Mouse (Mus musculus): Measurements from ENCODE around the gene Gm49450. TPM values are rescaled to one million over a fixed set of nuclear protein-coding genes. Genes with fewer than 3 reads are reported as not detected.
"Not testable (repeated sequence)": the region's sequence is repeated elsewhere in the genome, so short reads cannot be mapped to it uniquely, and the experiment has no call there.

Gm49450 gene
- total RNA-seq, 4 experiments from 2014 or later, result not detected

DNA sequence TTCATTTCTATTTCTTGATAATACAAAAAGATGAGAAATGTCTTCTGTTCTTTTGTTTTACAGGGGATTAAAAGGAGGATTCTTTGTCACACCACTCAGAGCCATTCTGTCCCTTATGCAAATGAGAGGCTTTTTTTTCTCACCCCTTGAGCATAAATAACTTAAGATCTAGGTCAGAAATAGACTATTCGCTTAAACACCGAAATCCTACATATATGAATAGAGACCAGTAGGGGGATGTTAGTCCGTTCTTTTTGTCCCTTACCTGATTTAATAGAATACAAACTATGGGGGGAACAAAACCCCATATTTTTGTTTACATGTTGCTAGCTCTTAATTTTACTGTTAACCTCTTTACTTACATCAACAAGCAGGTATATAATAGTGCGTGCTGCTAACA, 2.6 kb upstream of the Gm49450 start:
- DNase-seq (ENCODE audit: low spot score in 2 of 2), result no peak

DNA sequence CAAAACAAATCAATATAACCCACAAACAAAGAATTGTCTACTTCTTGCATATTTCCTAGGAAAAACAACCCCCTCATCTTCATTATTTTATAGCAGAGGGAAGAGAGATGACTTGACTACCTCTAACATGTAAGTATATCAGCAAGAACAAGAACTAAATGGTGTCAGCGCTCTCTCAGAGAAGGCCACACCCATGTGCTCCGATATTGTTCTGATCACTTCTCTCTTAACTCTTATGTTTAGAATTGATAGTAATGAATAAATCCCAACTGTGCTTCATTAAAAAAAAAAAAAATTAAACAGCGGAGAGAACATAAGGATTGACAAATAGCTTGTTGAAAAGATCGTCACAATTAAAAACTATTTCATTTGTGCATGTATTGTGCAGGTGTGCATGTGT, 2.0 kb upstream of the Gm49450 start:
- no peak for DNase-seq (ENCODE audit: low spot score in 2 of 2)

DNA sequence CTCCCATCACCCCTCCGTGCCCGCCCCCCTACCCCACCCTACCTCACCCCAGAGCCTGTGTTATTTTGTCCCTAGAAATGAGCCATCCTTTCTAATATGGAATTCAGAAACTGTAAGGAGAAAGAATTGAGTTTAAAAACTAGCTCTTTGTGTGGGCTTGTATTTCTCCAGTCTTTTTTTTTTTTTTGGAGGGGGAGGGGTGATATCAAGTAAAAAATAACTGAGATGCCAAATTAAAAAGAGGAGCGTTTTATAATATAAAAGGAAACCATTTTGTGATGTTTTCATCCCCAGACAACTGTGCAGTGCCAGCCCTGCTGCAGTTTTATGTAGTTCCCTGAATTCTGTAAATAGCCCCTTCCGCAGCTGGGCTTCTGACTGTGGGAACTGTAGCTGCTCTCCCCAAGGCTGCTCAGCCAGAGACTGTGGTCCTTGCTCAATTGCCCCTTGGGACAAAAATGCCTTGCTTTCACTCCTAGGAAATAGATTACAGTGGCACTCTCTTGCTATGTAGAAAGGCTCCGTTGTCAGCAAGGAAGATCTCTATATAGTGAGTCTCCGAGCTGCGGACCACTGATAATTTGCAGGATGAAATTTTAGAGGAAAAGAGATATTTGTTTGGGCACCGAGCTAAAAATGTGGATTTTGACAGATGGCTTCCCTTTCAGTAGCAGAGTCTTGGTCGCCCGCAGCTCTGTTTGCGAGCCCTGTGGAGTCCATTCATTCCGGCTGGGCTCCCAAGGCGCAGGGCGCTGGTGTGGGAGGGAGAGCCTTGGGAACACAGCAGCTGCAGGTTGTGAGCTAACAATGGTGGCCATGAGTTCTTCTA, 1.3 kb upstream of the Gm49450 start:
- no peak for DNase-seq (ENCODE audit: low spot score in 2 of 2)

DNA sequence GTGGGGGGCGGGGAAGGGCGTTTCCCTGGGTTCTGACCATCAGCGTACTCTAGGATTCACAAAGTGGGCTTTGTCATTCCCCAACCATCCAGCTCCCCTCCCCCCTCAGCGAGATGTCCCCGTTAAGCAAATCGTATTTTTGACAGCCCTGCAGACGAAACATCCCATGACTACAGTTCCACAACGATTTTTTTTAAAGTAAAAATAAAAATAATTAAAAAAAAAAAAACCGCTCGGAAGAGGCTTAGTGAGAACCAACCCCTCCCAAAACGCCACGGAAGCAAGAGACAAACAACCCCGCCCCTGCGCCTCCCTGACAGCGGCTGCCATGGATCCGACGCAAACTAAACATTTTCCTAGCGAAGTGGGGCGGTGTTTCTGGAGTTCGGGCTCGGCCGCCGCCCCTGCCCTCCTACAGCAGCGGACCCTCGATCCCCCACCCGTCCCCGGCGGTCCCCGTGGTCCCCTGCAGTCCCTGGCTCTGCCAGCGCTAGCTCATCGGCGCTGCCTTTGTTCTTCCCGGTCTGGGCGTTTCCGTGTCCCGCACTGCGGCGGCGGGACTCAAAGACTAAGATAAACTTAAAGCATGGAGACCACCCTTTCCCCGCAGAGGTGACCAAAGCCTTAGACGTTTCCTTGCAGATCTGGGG, 475 bp downstream of the Gm49450 start:
- DNase-seq (ENCODE audit: low spot score in 2 of 2), result peak; percentile 28 to 49

DNA sequence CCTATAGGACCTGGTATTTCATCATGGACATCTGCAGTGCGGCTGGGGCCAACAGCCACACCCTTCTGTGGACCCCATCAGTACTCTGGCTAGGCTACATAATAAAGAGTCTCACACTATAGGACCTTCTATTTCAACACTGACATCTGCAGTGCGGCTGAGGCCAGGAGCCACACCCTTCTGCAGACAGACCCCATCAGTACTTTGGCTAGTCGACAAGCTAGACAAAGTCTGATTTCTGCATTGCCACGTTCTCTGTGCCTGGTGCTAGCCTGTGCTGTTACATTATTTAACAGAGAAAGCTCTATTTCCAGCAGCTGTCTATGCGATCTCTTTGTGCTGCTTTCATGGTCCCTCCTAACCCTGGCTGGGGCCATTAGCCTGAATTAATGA, 1.3 kb downstream of the Gm49450 start:
- DNase-seq (ENCODE audit: low spot score in 2 of 2), result no peak

DNA sequence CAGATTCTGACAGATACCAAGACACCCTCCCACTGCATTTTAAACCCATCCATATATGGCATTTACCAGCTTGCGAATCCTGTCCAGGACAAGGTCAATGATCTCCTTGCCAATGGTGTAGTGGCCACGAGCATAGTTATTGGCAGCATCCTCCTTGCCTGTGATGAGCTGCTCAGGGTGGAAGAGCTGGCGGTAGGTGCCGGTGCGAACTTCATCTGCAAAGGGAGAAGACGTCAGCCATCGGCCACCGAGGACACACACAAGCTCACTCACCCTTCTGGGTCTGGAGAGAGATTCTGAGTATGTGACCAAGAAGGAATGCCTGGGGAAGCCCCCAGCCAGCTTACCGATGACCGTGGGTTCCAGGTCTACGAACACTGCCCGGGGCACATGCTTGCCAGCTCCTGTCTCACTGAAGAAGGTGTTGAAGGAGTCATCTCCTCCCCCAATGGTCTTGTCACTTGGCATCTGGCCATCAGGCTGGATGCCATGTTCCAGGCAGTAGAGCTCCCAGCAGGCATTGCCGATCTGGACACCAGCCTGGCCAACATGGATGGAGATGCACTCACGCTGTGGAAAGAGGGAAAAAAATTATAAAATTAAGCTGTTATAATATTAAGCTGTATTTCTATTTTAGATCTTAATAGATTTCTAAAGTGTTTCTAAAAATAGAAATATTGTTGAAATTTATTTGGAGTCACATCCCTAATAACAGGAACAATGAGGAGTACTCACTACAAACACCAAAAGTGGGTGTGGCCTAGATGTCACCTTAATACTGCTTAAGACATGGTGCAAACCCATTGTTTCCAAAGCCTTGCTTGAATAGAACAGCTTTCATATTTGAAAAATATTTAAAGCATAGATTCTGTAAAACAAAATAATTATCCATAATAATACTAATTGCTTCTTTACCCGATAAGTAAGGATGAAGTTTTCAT, 2.0 kb downstream of the Gm49450 start:
- not testable (repeated sequence) for DNase-seq (ENCODE audit: low spot score in 2 of 2)

DNA sequence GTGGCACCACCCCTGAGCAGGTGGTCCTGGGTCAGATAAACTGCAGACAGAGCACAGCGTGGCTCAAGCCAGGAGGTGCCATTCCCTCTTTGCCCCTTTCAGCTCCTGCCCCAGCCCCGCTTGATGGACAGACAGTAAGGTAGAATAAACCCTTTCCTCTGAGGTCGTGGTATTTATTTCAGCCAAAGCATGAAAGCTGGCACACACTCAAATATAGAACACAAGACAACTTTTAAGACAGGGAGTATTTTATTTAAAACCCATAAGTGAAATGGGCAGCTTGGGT, 3.8 kb downstream of the Gm49450 start:
- DNase-seq (ENCODE audit: low spot score in 2 of 2), result no peak

DNA sequence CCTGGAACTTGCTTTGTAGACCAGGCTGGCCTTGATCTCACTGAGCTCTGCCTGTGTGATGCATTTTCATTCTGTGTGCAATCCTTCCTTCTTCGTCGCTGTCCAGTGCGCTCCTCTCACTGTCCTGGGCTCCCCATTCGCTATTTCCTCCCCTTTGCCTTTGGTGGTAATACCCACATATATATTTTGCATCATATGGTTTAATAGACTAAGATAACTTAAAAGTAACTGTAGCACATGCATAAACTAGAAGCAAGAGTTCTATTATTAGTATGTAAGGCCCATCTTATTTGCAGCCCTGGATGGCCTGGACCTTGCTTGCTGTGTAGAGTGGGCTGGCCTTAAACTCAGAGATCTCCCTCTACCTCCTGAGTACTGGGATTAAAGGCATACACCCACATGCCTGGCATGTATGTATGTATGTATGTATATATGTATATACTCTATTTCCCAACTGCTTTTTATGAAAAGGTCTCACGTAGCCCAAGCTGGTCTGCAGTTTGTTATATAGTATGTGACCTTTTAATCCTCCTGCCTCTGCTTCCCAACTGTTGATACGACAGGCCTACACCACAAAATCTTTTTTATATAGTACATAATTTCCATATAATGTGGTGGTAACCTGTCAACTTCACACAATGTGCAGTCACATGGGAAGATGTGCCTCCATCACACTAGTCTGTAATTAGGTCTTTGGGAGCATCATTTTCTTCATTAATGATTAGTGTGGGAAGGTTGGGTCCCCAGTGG, 4.3 kb downstream of the Gm49450 start:
- DNase-seq (ENCODE audit: low spot score in 2 of 2), result no peak

DNA sequence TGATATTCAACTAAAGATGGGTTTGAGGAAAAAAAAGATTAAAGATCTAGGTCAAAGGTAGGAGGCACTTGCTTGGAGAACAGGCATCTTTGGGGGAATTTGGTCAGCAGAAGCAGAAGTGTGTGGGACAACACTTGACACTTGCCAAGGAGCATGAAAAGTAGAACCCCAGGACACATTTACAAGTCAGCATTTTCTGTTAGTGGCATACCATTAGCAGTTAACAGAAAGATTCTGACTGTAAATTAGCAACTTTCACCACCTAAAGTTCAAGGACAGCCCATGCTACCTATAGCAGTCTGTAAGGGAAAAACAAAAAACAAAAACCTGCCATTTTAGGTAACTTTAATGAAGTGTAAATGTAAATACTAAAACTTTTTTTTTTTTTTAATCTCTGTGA, 5.0 kb downstream of the Gm49450 start:
- no peak for DNase-seq (ENCODE audit: low spot score in 2 of 2)

DNA sequence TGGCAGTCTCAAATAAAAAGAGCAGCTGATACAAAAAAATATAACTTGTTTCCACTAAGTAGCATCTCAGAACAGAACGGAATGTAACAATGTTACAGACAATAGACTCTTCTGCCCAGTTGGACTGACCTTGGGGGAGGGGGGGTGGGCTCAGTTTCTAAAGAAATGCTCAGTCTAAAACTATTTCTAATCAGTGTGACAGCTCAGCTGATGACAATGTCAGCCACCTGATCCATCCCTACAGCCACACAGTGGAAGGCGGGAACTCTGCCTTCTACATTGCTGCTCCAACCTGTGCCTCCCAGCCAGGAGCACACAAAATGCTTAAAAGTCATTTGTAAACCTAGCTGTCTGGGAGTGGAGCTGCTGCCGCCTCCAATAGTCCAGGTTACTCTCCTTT, 5.5 kb downstream of the Gm49450 start:
- no peak for DNase-seq (ENCODE audit: low spot score in 2 of 2)

DNA sequence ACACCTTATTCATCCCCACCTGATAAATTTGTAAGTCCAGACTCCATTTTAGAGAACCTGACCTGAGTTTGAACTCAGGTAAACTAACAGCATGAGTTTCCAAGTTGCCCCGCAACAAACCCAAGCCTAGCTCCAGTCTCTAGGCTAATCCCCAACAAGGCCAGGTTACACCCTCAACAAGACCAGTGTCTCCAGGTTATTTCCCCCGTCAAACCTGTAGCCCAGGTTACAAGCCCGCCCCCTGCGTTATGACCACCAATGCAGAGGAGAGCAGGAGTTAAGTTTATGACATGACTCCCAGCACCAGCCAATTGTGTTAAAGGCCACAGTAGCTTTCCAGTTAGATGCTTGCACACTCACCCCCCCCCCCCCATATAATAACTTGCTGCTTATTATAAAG, 10.2 kb downstream of the Gm49450 start:
- DNase-seq (ENCODE audit: low spot score in 2 of 2), result no peak

DNA sequence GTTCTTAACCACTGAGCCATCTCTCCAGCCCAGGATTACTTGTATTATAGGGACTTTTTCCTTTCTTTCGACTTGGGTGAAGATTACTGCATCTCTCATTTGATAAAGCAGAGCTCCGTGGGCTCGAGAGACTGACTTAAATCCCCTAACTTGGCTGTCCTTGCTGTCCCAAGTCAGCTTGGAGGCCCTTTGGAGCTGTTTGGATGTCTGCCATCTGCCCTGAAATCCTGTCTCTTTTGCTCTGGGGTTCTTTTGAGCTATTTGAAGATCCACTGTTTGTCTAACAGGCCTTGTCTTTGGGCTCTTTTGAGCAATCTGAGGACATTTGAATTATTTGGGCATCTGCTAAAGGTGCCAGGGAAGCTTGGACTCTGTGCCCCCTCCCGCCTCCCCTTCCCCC, 11.3 kb downstream of the Gm49450 start:
- no peak for DNase-seq (ENCODE audit: low spot score in 2 of 2)

DNA sequence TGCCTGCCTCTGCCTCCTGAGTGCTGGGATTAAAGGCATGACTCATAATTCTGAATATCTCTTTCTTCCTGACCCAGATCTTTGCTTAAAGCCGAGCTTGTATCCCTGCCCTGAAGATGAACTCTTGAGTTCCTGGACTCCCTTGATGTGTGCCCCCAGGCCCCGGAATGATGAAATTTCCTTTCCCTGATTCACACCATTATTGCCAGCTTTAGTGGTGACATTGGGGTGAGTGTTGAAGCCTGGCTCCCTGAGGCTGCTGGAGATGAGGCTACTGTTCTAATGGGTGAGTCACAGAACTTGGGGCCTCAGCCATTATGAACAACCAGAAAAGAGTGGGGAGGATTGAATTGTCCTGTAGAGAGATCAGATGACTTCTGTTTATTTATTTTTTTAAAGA, 11.8 kb downstream of the Gm49450 start:
- no peak for DNase-seq (ENCODE audit: low spot score in 2 of 2)

DNA sequence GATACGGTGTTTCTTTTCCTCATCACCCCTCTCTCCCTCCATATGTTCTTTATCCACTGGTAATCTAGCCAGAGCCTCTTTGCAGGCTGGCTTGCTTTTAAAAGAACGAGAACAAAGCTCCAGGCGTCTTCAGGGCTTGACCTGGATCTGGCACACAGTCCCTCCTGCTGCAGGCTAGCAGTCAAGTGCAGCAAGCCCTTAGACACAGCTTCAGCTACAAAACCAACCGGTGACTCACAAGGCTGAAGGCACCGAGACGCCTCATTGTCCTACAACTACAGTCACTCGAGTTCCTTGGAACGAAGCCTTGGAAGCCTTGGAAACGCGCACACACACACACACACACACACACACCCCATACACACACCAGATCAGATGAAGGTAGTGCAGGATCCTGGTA, 12.5 kb downstream of the Gm49450 start:
- DNase-seq (ENCODE audit: low spot score in 2 of 2), result no peak

DNA sequence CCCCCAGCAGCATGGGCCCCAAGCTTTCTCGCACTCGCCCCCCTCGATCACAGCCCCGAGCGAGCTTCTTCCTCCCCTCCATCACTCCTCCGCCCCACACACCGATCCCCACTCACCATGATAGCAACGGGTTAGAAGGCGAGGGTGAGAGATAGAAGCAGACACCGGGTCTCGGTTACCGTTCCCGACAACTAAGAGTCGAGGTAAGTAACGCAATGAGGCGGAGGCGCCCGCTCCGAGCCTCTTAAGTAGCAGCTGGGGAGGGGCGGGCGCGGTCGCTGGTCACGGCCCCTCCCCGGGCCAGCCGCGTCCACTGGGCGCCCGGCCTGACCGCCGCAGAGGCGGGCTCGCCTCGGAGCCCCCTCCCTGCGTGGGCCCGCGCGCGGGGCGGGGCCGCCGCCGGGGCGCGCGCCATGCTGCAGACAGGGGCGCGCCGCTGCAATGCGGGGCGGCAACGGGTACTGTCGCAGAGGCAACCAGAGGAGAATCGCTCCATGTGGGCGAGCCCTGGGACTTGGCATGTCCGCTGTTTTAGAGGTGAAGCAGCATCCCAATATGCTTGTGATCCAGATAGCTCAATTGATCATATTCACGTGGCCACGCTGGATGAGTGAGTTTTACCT, 19.0 kb downstream of the Gm49450 start, which contains the start of gene Tuba1b:
Gene Tuba1b, minus strand, starts transcription at position 349 of the 623 bp plus-strand sequence.
- peak; percentile 85 to 86 for DNase-seq (ENCODE audit: low spot score in 2 of 2)

DNA sequence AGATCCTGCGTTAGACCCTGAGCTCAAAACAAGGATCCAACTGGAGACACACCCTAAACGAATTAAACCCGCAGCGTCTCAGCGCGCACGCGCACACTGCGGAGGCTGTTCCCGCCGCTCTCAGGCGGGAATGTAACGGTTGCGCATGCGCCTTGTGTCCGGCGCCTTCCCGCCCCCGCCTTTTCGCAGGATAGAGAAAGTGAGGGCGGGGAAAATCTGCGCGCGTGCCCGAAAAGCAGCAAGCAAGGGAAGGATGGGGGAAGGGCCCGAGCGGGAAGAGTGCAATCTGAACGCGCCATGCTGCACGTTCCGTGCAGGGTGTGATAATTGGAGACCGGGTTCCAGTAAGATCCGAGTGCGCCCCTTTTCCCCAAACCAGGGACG, 19.5 kb downstream of the Gm49450 start:
- peak; percentile 87 to 92 for DNase-seq (ENCODE audit: low spot score in 2 of 2)

DNA sequence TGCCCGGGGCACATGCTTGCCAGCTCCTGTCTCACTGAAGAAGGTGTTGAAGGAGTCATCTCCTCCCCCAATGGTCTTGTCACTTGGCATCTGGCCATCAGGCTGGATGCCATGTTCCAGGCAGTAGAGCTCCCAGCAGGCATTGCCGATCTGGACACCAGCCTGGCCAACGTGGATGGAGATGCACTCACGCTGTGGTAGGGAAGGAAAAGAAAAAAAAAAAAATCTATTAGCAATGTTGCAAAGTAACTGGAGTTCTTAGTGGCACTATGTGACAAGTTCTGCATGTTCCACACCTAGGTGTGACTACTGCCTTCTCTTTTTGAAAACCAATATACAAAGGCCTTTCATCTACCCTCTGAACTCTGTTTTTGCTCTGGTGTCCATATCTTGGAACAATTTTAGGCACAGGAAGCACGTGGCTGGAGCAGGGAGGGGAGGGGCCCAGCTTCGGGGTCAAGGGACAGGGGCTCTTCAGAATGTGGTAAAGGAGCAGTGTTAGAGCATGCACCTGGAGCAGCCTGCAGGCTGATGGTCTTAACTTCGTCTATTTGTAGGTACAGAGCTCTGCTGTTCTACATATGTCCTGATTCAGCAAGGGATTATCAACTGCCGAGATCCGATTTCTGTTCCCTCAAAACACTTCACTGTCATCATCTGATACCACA, 20.2 kb downstream of the Gm49450 start:
- DNase-seq (ENCODE audit: low spot score in 2 of 2), result not testable (repeated sequence)

DNA sequence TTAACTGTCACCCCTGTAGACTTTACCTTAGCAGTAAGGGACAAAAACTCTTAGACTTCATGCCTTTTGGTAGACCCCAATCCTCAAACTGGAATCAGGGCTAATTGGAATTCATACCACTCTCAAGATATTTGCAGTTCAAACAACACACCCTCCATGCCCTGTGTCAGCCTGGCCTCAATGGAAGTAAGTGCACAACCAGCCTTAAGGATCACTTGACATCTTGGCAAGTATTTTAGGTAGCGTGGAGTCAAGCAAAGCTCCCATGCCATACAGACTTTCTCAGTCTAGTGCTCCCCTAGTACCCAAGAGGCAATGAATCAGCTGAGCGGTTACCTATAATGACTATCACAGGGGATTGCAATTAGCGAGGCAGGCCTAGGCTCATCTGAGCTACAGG, 22.4 kb downstream of the Gm49450 start:
- DNase-seq (ENCODE audit: low spot score in 2 of 2), result no peak

DNA sequence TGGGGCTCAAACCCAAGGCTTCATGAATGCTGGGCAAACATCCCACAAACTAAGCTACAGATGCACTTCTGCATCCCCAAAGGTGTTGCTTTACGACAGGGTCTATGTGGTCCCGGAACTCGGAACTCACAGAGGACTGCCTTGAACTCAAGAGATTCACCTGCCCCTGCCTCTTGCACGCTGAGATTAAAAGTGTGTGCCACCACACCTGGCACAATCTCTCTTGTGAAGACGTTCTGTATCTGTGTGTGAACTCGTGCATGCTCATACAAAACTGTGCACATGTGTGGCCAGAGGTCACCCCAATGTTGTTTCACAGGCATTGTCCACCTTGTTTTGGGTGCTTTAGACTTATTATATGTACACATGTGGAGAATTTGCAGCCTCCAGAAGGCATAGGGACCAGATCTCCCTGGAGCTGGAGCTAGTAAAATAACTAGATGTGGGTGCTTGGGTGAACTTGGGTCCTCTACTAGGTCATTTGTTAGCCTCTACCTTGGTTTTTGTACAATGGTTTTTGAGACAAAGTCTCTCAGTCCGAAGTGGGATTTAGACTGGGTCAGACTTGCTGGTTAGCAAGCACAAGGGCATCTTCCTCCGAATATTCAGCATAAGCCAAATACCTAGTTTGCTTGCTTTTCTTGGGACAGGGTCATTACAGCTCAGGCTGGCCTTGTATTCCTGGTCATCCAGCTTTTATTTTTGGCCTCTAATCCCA, 23.2 kb downstream of the Gm49450 start:
- no peak for DNase-seq (ENCODE audit: low spot score in 2 of 2)

Data from gastrocnemius, adult 8-10 months (tissue).